Mouse (Mus musculus): ENCODE results near the gene Cyp2ab1. TPM values are rescaled to one million over a fixed set of nuclear protein-coding genes. Genes with fewer than 3 reads are reported as not detected.

The Cyp2ab1 gene
- polyA plus RNA-seq, 1 experiment, result not detected

DNA sequence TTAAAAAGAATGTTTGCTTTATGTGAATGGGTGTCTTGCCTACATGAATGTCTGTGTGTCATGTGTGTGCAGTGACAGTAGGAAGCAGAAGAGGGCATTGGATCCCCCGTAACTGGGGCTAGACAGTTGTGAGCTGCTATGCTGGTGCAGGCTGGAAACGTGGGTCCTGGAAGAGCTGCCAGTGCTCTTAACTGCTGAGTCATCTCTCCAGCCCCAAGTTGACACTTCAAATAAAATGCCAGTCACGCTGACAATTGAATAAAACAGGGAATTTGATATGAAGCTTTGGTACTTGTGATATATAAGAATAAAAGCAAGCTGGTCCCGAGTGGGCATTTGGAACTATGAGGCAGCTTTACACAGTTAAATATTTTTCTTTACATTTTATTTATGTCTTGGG is 45.0 kb downstream of the Cyp2ab1 start:
- Histone ChIP-seq H3K4me1 (ENCODE audit: control insufficient read depth, insufficient read depth, low read length) (peaks cover 1% of the 10 kb centered on the region; the same call in 1 of the 2 replicates), H3K4me3 (ENCODE audit: insufficient read depth, low read length) (no peak overlapping the region), H3K27ac (ENCODE audit: insufficient read depth, low read length) (no peak overlapping the region; the same call in 1 of the 2 replicates)
- TF ChIP-seq POLR2A (IDR thresholded peaks at IDR 0.05; ENCODE audit: extremely low read depth, insufficient read depth, low read length) (no peak), CTCF (IDR thresholded peaks at IDR 0.05; ENCODE audit: extremely low read depth, insufficient read depth, low read length) (no peak)

DNA sequence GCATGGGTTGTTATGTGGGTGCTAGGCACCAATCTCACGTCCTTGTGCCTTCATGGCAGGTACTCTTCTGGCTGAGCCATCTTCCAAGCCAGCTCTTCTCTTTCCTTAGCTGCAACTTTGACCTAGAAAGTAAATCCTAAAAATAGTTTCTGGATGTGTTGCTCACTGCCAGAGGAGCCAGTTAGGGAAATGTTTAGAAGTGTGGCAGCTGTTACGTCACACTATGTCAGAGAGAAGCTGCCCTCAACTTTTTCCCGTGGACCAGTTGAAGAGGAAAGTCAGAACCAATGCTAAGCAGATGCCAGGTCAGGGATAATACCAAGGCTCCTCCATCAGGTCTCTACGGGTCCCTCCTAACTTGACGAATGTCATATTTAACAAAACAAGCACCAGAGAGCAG is 45.8 kb downstream of the Cyp2ab1 start:
- no peak overlapping the region for H3K4me3 ChIP-seq (ENCODE audit: insufficient read depth, low read length)
- TF ChIP-seq CTCF (IDR thresholded peaks at IDR 0.05; ENCODE audit: extremely low read depth, insufficient read depth, low read length) (no peak), POLR2A (IDR thresholded peaks at IDR 0.05; ENCODE audit: extremely low read depth, insufficient read depth, low read length) (no peak)
- H3K27ac ChIP-seq (ENCODE audit: insufficient read depth, low read length), result no peak overlapping the region; the same call in 1 of the 2 replicates
- H3K4me1 ChIP-seq (ENCODE audit: control insufficient read depth, insufficient read depth, low read length), result peaks cover 1% of the 10 kb centered on the region; the same call in 1 of the 2 replicates

DNA sequence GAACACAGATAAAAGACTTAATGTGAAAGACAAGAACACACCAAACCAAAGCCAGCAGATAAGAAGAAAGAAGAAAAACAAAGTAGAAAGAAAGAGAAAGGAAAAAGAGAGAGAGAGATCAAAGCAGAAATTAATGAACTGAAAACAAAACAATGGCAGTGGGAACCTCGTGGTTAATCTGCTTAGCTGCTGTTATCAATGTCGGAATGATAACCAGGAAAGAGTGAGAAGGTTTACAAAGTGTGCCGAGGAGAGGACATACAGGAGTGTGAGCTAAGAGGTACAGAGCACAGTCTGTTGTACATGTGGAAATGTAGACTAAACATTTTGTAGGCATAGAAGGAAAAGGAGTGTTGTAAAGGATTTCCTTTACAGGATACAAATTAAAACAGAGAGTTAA is 52.2 kb downstream of the Cyp2ab1 start:
- TF ChIP-seq CTCF (IDR thresholded peaks at IDR 0.05; ENCODE audit: extremely low read depth, insufficient read depth, low read length) (no peak), POLR2A (IDR thresholded peaks at IDR 0.05; ENCODE audit: extremely low read depth, insufficient read depth, low read length) (no peak)
- no peaks in the 10 kb centered on the region for H3K4me1 ChIP-seq (ENCODE audit: control insufficient read depth, insufficient read depth, low read length)
- no peak overlapping the region; the same call in 1 of the 2 replicates for H3K27ac ChIP-seq (ENCODE audit: insufficient read depth, low read length)
- H3K4me3 ChIP-seq (ENCODE audit: insufficient read depth, low read length), result no peak overlapping the region

DNA sequence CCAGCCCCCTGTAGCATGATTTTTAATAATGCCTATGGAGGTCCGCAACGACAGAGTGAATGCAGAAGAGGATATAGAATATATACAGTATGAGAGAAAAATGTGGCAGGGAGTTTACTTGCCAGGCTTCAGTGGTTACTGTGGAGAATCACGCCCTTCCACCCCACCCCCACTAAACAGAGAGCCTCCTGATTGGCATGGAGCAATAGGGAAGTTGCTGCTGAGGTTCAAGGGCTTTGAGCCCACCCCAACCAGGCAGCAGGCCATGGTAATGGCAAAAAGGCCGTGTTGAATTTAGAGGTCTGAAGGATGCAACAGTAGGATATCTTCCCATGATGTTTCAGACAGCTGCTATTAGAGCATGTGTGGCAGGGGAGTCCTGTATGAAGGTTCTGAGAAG is 53.9 kb downstream of the Cyp2ab1 start:
- H3K27ac ChIP-seq (ENCODE audit: insufficient read depth, low read length), result no peak overlapping the region
- TF ChIP-seq CTCF (IDR thresholded peaks at IDR 0.05; ENCODE audit: extremely low read depth, insufficient read depth, low read length) (no peak), POLR2A (IDR thresholded peaks at IDR 0.05; ENCODE audit: extremely low read depth, insufficient read depth, low read length) (no peak)
- H3K4me3 ChIP-seq (ENCODE audit: insufficient read depth, low read length), result no peak overlapping the region
- H3K4me1 ChIP-seq (ENCODE audit: control insufficient read depth, insufficient read depth, low read length), result no peaks in the 10 kb centered on the region

GRCm38 (mm10) chr16:20265089-20265488 is 60.1 kb downstream of the Cyp2ab1 start:
- Histone ChIP-seq H3K4me1 (ENCODE audit: control insufficient read depth, insufficient read depth, low read length) (no peaks in the 10 kb centered on the region), H3K4me3 (ENCODE audit: insufficient read depth, low read length) (no peak overlapping the region), H3K27ac (ENCODE audit: insufficient read depth, low read length) (no peak overlapping the region)
- no peak for TF ChIP-seq POLR2A (IDR thresholded peaks at IDR 0.05; ENCODE audit: extremely low read depth, insufficient read depth, low read length)
- TF ChIP-seq CTCF (IDR thresholded peaks at IDR 0.05; ENCODE audit: extremely low read depth, insufficient read depth, low read length), result no peak

Other genes with a start within 250 kb of the Cyp2ab1 start
- 28.9 and 31.3 TPM in 2 replicates for gene Klhl24, start 227.9 kb downstream of the Cyp2ab1 start, polyA plus RNA-seq (2012; rRNA removed)
- 35.4 and 37.5 TPM in 2 replicates for gene Yeats2, start 184.3 kb downstream of the Cyp2ab1 start, polyA plus RNA-seq (2012; rRNA removed)
- 81.0 and 88.3 TPM in 2 replicates for gene Map6d1, start 84.0 kb downstream of the Cyp2ab1 start, polyA plus RNA-seq (2012; rRNA removed)
- gene Parl, start 23.0 kb downstream of the Cyp2ab1 start, polyA plus RNA-seq (2012; rRNA removed), result 45.4 and 51.5 TPM in 2 replicates
- 296 and 313 TPM in 2 replicates for gene Abcc5, start 101.0 kb upstream of the Cyp2ab1 start, polyA plus RNA-seq (2012; rRNA removed)
- 49.1 and 50.4 TPM in 2 replicates for gene Eif2b5, start 173.4 kb upstream of the Cyp2ab1 start, polyA plus RNA-seq (2012; rRNA removed)
- gene Dvl3, start 191.6 kb upstream of the Cyp2ab1 start, polyA plus RNA-seq (2012; rRNA removed), result 41.7 and 42.5 TPM in 2 replicates
- 1,329 and 1,383 TPM in 2 replicates for gene Ap2m1, start 210.1 kb upstream of the Cyp2ab1 start, polyA plus RNA-seq (2012; rRNA removed)
- 78.5 and 83.5 TPM in 2 replicates for gene Abcf3, start 223.2 kb upstream of the Cyp2ab1 start, polyA plus RNA-seq (2012; rRNA removed)